Mouse (Mus musculus): ENCODE results near the gene H2-M10.4. TPM values are rescaled to one million over a fixed set of nuclear protein-coding genes. Genes with fewer than 3 reads are reported as not detected.

Gene H2-M10.4
- polyA plus RNA-seq, 1 experiment from 2014 or later = not detected

DNA sequence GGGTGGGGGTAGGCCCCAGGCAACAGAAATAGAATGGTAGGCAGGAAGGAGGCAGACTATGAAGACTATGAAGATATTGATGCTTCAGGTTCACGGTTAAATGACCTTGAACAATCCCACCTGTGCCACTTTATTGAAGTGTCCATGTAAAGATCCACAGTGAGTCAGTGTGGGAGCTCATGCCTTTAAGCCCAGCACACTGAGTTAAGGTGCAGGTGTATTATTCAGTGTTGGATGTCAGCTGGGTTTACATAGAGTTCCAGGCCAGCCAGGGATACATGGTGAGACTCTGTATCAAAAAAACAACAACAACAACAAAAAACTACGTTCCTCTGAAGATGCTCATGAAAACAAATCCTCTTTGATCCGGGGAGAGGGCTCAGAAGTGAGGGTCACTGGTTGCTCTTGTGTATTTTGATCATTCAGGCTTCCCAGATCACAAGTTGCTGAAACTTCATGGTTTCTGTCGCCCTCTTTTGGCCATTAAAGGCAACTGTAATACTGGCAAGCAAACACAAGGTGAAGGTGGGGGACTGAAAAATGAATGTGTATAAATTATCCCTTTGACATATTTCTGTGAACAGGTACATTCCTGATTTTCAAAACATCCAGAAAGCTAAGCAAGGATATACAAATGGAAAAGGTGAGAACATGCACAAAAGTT lies 43.9 kb downstream of the H2-M10.4 start:
- Histone ChIP-seq H3K27ac (ENCODE audit: low read depth) (no peak overlapping the region), H3K4me2 (no peak overlapping the region), H3K27me3 (ENCODE audit: insufficient read depth, low read length) (no peaks in the 10 kb centered on the region), H3K9me3 (ENCODE audit: low read depth, low read length) (no peaks in the 10 kb centered on the region), H3K9ac (no peak overlapping the region), H3K4me1 (ENCODE audit: insufficient read depth) (no peaks in the 10 kb centered on the region), H3K4me3 (ENCODE audit: low read depth, low read length) (no peak overlapping the region), H3K36me3 (ENCODE audit: insufficient read depth) (no peaks in the 10 kb centered on the region)
- no peak for ATAC-seq (ENCODE audit: insufficient read depth)
- peak; percentile 78 for DNase-seq
- WGBS = 20% methylated on average over 4 of the region's 4 CpGs
- TF ChIP-seq CTCF (IDR thresholded peaks at IDR 0.05; ENCODE audit: low read depth) = peak; percentile 80

DNA sequence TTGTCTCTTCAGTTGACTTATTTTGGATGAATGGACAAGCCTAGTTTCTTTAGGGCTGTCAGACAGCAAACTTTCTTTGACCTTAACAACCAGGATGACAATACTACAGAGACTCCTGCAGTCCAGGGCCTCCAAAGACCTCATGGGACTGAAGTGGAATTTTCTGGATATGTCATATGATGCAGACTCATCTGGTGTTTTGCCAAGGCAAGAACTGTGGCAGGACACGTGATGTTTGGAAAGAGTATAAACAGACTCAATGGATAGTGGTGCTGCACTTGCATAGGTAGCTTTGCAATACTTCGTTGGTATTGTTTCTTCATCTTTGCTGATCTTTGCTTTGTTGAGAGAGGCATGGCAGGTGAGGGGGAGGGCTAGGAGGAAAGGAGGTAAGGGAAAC lies 44.7 kb downstream of the H2-M10.4 start:
- ATAC-seq (ENCODE audit: insufficient read depth) = no peak
- H3K4me1 ChIP-seq (ENCODE audit: insufficient read depth) = no peaks in the 10 kb centered on the region
- H3K27me3 ChIP-seq (ENCODE audit: insufficient read depth, low read length) = no peaks in the 10 kb centered on the region
- no peak for DNase-seq
- no peak overlapping the region for H3K4me2 ChIP-seq
- no peak overlapping the region for H3K9ac ChIP-seq
- H3K9me3 ChIP-seq (ENCODE audit: low read depth, low read length) = no peaks in the 10 kb centered on the region
- no peak for TF ChIP-seq CTCF (IDR thresholded peaks at IDR 0.05; ENCODE audit: low read depth)
- H3K4me3 ChIP-seq (ENCODE audit: low read depth, low read length) = no peak overlapping the region
- no peaks in the 10 kb centered on the region for H3K36me3 ChIP-seq (ENCODE audit: insufficient read depth)
- WGBS = 47% methylated on average over 2 of the region's 2 CpGs
- no peak overlapping the region for H3K27ac ChIP-seq (ENCODE audit: low read depth)

DNA sequence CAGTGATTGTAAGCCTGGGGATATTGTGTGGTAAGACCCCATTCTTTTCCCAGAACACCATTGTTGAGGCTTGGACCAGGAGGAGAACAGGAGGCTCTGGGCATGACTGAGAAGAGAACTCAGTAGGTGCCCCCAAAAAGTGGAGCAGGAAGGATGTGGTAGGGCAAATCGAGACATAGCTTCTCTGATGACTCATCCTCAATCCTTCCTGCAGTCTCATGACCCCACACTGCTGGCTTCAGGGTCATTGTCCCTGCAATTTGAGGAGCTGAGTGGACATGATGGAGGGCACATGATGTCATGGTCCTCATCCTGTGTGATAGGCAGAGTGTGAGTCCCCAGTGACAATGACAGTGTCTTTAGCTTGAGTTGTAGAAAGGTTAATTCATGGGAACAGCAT lies 46.7 kb downstream of the H2-M10.4 start:
- H3K4me2 ChIP-seq = no peak overlapping the region
- H3K27me3 ChIP-seq (ENCODE audit: insufficient read depth, low read length) = no peaks in the 10 kb centered on the region
- TF ChIP-seq CTCF (IDR thresholded peaks at IDR 0.05; ENCODE audit: low read depth) = no peak
- H3K9ac ChIP-seq = no peak overlapping the region
- H3K36me3 ChIP-seq (ENCODE audit: insufficient read depth) = no peaks in the 10 kb centered on the region
- H3K4me1 ChIP-seq (ENCODE audit: insufficient read depth) = no peaks in the 10 kb centered on the region
- no peaks in the 10 kb centered on the region for H3K9me3 ChIP-seq (ENCODE audit: low read depth, low read length)
- DNase-seq (no peak), ATAC-seq (ENCODE audit: insufficient read depth) (no peak)
- WGBS = 59% methylated on average over 1 of the region's 1 CpGs
- no peak overlapping the region for H3K4me3 ChIP-seq (ENCODE audit: low read depth, low read length)
- no peak overlapping the region for H3K27ac ChIP-seq (ENCODE audit: low read depth)

DNA sequence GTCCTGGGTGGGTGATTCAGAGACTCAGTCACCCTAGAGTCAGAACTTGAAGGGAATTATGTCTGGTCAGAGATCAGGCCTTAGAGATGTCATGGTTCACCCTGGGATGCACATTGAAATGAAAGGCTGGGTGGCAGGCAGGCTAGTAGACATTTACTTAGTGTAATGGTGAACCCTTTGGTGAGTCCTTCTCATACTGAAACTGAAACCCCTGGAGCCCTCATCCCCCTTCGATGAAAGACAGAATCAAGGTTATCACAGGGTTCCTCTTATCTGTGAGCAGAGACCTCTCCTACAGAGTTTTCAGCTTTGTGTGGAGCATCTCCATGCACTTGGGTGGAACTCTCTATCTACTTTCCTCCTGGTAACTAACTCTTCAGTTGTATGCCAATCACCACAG lies 47.8 kb downstream of the H2-M10.4 start:
- Histone ChIP-seq H3K9me3 (ENCODE audit: low read depth, low read length) (no peaks in the 10 kb centered on the region), H3K4me3 (ENCODE audit: low read depth, low read length) (no peak overlapping the region), H3K36me3 (ENCODE audit: insufficient read depth) (no peaks in the 10 kb centered on the region), H3K27me3 (ENCODE audit: insufficient read depth, low read length) (no peaks in the 10 kb centered on the region), H3K4me2 (no peak overlapping the region), H3K4me1 (ENCODE audit: insufficient read depth) (no peaks in the 10 kb centered on the region), H3K27ac (ENCODE audit: low read depth) (no peak overlapping the region), H3K9ac (no peak overlapping the region)
- no peak for TF ChIP-seq CTCF (IDR thresholded peaks at IDR 0.05; ENCODE audit: low read depth)
- ATAC-seq (ENCODE audit: insufficient read depth) = no peak
- 77% methylated on average over 1 of the region's 1 CpGs for WGBS
- no peak for DNase-seq

Other genes starting within 250 kb of the H2-M10.4 start
- gene Rpp21, start 204.3 kb downstream of the H2-M10.4 start, polyA plus RNA-seq (2014; fragmentation: Nextera tagmentation; extraction: Ambion mirVana) = 188 and 195 TPM in 2 replicates
- gene Trim39, start 190.1 kb downstream of the H2-M10.4 start, polyA plus RNA-seq (2014; fragmentation: Nextera tagmentation; extraction: Ambion mirVana) = 15.8 and 15.9 TPM in 2 replicates
- 0.23 TPM in 1 of 2 replicates, not detected in the other for gene H2-M10.2, start 175.8 kb downstream of the H2-M10.4 start, polyA plus RNA-seq (2014; fragmentation: Nextera tagmentation; extraction: Ambion mirVana)
- not detected in 2 replicates for gene H2-M10.1, start 136.2 kb downstream of the H2-M10.4 start, polyA plus RNA-seq (2014; fragmentation: Nextera tagmentation; extraction: Ambion mirVana)
- not detected in 2 replicates for gene H2-M10.3, start 93.9 kb downstream of the H2-M10.4 start, polyA plus RNA-seq (2014; fragmentation: Nextera tagmentation; extraction: Ambion mirVana)
- not detected in 2 replicates for gene H2-M11, start 84.7 kb upstream of the H2-M10.4 start, polyA plus RNA-seq (2014; fragmentation: Nextera tagmentation; extraction: Ambion mirVana)
- not detected in 2 replicates for gene H2-M9, start 180.3 kb upstream of the H2-M10.4 start, polyA plus RNA-seq (2014; fragmentation: Nextera tagmentation; extraction: Ambion mirVana)
- gene H2-M1, start 209.9 kb upstream of the H2-M10.4 start, polyA plus RNA-seq (2014; fragmentation: Nextera tagmentation; extraction: Ambion mirVana) = not detected in 2 replicates